Mouse (Mus musculus): ENCODE measurements at regions not wholly inside any gene's neighbourhood (a gene's known extent, or its start where the extent isn't known, plus 50 kb on each side); places are given as distances from the start of the nearest gene placed in this dataset.

DNA sequence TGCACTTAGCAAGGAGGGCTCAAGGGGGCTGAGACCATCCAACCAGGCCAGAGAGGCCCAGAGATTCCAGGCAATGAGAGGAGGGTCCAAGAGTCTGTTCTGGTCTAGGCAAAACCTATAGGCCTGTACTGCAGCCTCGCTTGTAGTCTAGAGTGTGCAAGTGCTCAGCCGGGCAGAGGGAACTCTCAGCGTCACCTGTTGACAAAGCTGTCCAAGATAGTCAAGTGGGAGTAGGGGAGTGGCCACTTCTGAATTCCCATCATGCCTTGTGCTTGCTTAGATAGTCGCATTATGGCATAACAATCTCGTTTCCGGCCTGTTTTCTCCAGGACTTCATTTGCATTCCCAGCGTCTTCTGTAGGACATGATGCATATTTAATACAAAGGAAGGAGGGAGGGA lies 398.7 kb upstream of the Zmiz1 start:
- intact Hi-C loops (cut with DNase I), result no loop called here
- DNase-seq, result no peak
- TF ChIP-seq CTCF (IDR thresholded peaks at IDR 0.05), result no peak
- Histone ChIP-seq H3K4me3 (no peak overlapping the region), H3K27ac (no peak overlapping the region)

DNA sequence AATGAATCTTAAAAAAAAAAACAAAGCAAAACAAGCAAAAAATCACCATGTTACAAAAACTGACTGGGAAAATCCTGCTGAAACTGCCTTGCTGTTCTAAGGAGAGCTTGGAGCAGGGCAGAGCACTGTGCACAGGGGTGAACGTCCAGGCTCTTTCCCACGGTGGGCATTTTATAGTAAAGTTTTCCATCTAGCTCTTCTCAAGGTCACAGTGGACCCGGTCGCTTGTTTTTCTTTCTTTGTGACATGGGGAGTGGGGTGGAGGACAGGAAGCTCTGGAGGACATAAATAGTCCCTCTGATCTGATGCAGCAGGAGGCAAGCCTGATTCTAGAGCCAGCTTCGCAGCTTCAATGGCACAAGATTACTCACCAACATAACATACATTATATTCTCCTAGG lies 395.9 kb upstream of the Zmiz1 start:
- intact Hi-C loops (cut with DNase I), result no loop called here
- no peak overlapping the region for H3K27ac ChIP-seq
- no peak overlapping the region for H3K4me3 ChIP-seq
- DNase-seq, result no peak
- TF ChIP-seq CTCF (IDR thresholded peaks at IDR 0.05), result no peak

DNA sequence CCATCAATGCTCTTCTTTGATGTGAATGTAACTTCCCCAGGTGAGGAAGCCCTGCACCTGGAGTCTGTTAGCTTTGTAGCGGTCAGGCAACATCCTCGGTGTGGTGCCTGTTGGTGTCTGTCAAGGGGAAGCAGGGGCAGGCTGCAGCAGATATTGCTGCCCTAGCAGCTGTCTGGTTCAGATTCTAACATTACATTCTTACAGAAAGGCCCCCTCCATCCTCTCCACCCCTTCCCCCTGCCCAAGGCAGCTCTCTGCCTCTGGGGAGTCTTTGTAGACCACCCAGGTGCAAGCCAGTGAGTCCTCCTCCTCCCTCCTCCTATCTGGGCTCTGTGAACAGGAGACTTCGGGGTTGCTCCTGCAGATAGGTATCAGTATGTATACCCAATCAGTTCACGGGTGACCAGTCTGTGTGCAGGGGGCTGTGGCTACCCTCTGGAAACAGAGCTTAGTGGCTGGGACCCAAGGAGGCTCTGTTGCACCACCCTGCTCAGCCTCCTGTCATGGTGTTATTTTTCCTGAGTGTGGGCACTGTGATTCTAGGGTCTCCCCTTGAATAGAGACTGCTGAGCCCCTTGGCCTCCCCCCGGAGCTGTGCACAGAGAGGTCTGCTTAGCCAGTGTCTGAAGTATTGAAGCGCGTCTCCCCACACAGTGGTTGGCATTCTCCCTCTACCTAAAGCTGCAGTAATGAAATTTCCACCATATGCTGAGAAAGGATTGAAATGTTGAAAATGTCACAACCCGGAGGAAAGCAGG lies 394.6 kb upstream of the Zmiz1 start:
- Histone ChIP-seq H3K27ac (no peak overlapping the region), H3K4me3 (no peak overlapping the region)
- no peak for TF ChIP-seq CTCF (IDR thresholded peaks at IDR 0.05)
- intact Hi-C loops (cut with DNase I), result no loop called here
- no peak for DNase-seq

- TF ChIP-seq CTCF (IDR thresholded peaks at IDR 0.05), result no peak
- H3K27ac ChIP-seq, result no peak overlapping the region
- intact Hi-C loops (cut with DNase I), result no loop called here
Measured at GRCm38 (mm10) chr14:25067435-25067834, 391.6 kb upstream of the Zmiz1 start.

GRCm38 (mm10) chr14:25068430-25068829 lies 390.6 kb upstream of the Zmiz1 start:
- no peak overlapping the region for H3K27ac ChIP-seq
- H3K4me3 ChIP-seq, result no peak overlapping the region
- intact Hi-C loops (cut with DNase I), result no loop called here
- DNase-seq, result no peak
- TF ChIP-seq CTCF (IDR thresholded peaks at IDR 0.05), result no peak

More at GRCm38 (mm10) chr14:25067435-25067834, 391.6 kb upstream of the Zmiz1 start:
- DNase-seq, result no peak
- no peak overlapping the region for H3K4me3 ChIP-seq

- no peak overlapping the region for H3K4me3 ChIP-seq
- TF ChIP-seq CTCF (IDR thresholded peaks at IDR 0.05), result no peak
- DNase-seq, result no peak
- intact Hi-C loops (cut with DNase I), result no loop called here
- no peak overlapping the region for H3K27ac ChIP-seq
Measured at GRCm38 (mm10) chr14:25073143-25073542, 385.8 kb upstream of the Zmiz1 start.

DNA sequence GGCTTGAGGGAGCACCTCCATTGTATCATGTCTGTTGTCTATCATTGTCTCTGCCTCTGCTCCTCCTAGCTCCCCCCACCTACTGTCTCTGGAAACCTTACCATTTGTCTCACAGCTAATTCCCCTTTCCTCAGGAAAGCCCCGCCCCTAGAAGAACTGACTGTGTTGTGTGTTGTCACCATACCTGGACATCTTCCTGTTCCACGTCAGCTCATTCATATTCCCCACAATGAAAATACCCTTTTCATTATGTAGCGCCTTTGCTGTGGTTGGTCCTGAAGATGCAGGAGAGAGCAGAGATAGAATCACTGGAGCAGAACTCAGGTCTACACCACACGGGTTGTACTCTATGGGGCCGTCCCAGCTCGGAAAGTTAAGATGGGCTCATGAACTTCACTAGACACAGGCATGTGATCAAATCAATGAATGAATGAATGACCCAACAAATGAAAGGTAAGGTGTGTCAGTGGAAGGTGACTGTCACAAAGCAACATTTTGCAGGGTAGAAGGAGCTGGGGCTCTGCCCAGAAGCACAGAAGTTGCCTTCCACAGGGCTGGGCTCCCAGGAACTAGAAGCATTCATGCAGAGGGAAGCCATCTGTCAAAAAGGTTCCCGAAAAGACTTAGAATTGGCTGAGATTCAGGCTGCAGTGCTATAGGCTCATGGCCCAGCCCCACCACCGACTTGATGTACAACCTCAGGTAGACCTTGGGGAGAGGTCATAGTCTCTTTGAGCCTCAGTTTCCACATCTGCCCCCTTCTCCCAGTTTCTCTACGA lies 384.8 kb upstream of the Zmiz1 start:
- Histone ChIP-seq H3K4me3 (no peak overlapping the region), H3K27ac (no peak overlapping the region)
- TF ChIP-seq CTCF (IDR thresholded peaks at IDR 0.05), result no peak
- intact Hi-C loops (cut with DNase I), result no loop called here
- DNase-seq, result no peak

- DNase-seq, result no peak
- no peak overlapping the region for H3K4me3 ChIP-seq
- no peak for TF ChIP-seq CTCF (IDR thresholded peaks at IDR 0.05)
- H3K27ac ChIP-seq, result no peak overlapping the region
- intact Hi-C loops (cut with DNase I), result no loop called here
Measured at GRCm38 (mm10) chr14:25074891-25075290, 384.1 kb upstream of the Zmiz1 start.

- intact Hi-C loops (cut with DNase I), result no loop called here
- no peak overlapping the region for H3K27ac ChIP-seq
- H3K4me3 ChIP-seq, result no peak overlapping the region
- no peak for DNase-seq
- TF ChIP-seq CTCF (IDR thresholded peaks at IDR 0.05), result no peak
Measured at GRCm38 (mm10) chr14:25080431-25080830, 378.6 kb upstream of the Zmiz1 start.

DNA sequence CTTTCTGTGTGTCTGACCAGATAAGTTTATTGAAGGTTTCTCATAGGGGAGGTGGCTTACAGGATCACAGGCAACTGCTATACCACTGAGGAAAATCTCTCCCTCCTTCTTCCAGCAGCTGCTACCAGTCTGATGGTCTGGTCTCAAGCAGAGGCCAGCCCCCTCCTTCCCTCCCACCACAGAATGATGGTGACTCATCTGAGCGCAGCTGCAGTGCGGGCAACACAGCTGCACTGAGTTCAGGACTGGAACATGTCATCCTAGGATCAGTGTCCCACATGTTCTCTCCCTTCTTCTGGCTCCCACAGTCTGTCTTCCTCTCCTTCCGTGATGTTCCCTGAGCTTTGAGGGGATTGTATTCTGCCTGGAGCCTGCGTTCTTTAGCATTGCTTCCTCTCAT lies 375.1 kb upstream of the Zmiz1 start:
- H3K4me3 ChIP-seq, result no peak overlapping the region
- no peak overlapping the region for H3K27ac ChIP-seq
- intact Hi-C loops (cut with DNase I), result no loop called here
- DNase-seq, result no peak
- TF ChIP-seq CTCF (IDR thresholded peaks at IDR 0.05), result no peak

DNA sequence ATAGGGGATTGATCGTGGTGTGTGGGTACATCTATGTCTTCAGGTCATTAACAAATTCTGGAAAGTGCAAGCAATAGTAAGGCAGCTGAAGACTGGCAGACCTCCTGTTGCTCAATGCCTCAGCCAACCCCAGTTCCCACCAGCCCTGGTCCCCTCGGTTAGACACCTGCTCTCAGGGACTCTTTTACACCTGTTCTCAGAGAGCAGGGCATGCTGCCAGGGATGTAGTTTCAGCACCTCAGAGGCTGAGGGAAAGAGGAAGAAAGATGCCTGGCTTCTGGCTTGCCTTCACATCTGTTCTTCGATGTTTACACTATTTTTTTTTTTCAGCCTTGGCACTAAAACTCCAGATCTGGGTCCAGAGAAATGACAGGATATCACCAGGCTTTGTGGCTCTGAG lies 362.2 kb upstream of the Zmiz1 start:
- no peak overlapping the region for H3K27ac ChIP-seq
- no peak overlapping the region for H3K4me3 ChIP-seq
- intact Hi-C loops (cut with DNase I), result no loop called here
- TF ChIP-seq CTCF (IDR thresholded peaks at IDR 0.05), result no peak
- DNase-seq, result no peak

DNA sequence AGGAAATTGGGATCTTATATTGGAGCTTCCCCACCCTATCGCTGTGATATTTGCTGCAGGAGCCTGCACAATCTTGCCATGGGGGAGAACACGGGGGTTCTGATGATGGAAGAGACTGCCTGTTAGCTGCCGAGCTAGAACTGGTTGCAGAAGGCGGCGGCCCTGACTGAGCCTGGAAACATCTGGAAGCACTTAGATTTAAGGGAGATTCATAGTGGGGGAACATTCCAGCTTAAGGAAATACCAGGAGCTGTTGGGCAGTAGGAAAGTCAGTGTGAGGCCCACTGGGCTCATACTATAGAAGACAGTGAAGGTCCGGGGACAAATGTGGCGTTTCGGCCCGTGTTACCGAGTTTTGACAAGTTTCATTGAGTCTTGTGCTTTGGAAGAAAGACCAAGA lies 353.6 kb upstream of the Zmiz1 start:
- no peak overlapping the region for H3K4me3 ChIP-seq
- intact Hi-C loops (cut with DNase I), result no loop called here
- TF ChIP-seq CTCF (IDR thresholded peaks at IDR 0.05), result no peak
- DNase-seq, result no peak
- H3K27ac ChIP-seq, result peak overlapping the region; percentile 12; the same call in 1 of the 2 replicates

DNA sequence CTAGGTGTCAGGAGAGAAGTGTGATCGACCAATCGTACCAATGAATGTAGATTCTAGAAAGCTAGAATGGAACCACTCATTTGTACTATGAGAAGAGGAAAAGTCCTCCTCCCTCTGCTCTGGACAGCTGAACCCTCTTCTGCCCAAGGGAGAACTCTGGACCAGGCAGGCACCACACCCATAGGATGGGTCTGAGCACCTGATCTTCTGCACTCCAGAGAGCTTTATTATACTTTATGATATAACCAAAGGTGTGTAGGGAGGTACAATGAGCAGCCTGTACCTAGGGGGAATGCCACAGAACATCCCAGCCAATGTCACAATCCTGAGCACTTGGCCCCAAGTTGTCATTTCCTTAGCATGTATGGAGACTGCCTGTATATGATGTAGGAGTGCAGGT lies 352.5 kb upstream of the Zmiz1 start:
- H3K27ac ChIP-seq, result no peak overlapping the region
- DNase-seq, result no peak
- no peak for TF ChIP-seq CTCF (IDR thresholded peaks at IDR 0.05)
- intact Hi-C loops (cut with DNase I), result no loop called here
- no peak overlapping the region for H3K4me3 ChIP-seq
